Mouse (Mus musculus) spleen, postnatal 36 days (tissue): ENCODE measurements around the gene Lrsam1.

Experiments
- DNase-seq, 2 experiments: peaks; one replicate each; pipeline ENCODE4 v3.0.0; 2022; ENCODE audit warnings: low spot score in 2 of 2, mixed read lengths in 1 of 2

The Lrsam1 gene

DNA sequence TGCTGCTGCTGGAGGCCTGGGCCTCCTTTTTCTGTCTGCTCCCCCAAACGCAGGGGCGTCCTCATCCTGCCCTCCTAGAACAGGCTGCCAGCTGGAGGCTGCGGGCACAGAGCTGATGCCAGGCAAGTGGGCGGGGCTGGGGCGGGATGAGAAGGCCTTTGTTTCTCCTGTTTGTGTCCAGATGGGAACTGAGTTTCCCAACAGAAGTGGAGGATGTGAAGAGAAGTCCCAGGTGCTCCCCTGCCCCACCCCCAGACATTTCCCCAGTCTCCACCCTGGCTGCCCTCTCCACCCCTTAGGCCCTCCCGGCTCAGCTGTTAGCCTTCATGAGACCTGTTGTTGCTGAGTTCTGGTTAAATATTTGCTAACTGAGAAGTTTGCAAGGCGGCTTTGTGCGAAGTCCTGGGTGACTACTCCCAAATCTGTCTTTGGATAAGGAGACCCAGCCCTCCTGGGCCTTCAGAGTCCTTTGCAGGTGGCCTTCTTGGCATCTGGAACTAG lies 65.8 kb downstream of the Lrsam1 start:
- no peak for DNase-seq

DNA sequence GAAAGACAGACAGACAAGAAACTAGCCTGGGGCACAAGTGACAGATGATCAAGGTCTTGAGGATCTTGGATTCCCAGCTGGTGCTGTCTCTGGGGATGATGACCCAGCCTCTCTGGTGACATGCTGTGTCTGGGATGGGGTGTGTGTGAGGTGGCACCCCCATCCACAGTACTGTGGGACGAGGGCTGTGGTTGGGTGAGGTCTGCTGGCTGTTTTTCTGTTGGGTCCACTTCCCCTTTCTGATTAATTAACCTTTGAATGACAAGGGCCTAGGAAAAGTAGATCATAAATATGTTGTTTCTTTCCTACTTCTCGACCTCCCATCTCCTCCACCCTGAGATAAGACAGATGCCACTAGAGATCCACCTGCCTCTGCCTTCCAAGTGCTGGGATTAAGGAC lies 67.3 kb downstream of the Lrsam1 start:
- peak; percentile 57 to 61 for DNase-seq

DNA sequence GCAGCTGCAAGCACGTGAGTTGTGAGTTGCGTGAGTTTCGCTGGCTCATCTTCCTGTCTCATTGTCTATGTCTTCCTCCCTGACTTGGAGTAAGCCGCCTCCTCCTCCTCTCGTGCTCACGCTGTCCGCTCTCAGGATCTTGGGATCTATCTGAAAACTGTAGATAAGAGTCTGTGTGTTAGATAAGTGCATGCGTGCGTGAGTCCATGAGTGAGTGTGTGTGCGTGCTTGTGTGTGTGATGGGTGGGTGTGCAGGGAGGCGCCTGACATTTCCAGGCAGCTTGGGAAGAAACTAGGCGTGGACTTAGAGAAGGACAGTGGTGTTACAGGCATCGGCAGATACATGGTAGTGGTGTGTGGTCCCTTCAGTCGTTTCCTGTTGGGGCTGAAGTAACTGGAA lies 68.9 kb downstream of the Lrsam1 start:
- no peak for DNase-seq

DNA sequence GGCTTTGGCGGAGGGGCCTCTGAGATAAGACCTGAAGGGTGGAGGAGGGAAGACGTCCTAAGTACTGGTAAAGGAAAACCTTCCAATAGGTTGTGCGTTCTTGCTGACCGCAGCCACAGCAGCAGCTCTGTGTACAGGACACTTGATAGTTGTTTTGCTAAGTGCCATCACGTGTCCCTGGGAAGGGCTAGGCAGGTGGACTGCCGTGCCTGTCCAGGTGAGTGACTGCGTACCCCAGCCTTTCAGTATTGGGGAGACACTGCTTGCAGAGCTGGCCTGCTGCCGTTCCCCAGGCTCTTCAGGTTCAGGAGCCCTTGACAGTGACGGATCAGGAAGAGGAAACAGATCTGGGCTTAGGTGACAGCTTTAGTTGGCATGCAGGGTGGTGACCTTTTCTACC lies 70.1 kb downstream of the Lrsam1 start:
- no peak for DNase-seq

DNA sequence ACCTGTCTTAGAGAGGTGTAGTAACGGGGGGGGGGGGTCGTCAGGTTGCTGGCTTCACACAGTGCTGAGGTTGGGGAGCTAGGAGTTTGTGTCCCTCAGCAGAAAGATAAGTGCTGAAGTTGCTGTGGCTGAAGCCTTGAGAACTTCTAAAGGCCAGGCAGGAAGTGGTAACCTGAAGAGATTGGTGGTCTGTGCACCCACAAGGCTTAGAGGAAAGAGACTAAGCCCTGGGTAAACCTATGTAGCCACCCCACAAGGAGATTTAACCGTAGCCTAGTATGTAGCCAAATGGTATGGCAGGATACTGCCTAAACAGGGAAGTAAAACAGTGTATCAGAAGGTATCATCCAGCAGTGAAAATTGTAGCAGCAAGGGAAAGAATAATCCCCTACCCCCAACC lies 71.1 kb downstream of the Lrsam1 start:
- DNase-seq, result no peak

DNA sequence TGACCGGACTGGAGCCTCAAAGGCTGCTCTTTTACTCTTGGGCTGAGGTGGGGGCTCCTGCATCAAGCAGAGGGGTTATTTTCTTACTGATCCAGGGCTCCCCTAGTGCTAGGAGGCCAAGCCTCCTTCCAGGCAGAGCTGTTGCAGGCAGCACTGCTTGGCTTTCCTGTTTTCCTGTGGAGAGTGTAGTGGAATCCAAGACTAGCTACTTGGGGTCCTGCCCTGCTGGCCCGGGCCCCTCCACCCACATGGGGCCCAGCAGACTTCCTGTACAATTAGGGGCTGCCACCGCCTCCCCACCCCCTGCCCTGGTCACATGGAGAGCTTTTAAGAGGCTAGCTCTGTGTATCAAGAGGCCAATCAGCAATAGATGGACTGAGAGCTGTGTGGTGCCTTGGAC lies 72.9 kb downstream of the Lrsam1 start:
- DNase-seq, result no peak

DNA sequence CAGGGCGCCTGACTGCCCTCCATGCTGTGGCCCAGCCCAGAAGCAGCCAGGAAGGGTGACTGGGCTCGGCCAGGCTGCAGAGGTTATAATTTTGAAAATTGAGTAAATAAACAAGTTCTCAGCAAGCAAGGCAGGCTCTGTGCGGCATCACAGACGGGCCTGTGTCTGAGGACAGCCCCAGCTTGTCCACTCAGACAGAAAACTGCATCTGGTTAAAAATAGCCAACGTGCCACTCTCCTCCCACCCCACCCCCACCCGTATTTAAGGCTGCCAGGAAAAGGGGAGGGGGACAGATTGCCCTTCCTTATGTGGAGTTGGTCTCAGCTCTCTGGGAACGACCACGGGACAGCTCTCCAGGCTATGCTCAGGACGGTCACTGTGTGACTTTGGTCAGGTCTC lies 73.4 kb downstream of the Lrsam1 start:
- no peak for DNase-seq

DNA sequence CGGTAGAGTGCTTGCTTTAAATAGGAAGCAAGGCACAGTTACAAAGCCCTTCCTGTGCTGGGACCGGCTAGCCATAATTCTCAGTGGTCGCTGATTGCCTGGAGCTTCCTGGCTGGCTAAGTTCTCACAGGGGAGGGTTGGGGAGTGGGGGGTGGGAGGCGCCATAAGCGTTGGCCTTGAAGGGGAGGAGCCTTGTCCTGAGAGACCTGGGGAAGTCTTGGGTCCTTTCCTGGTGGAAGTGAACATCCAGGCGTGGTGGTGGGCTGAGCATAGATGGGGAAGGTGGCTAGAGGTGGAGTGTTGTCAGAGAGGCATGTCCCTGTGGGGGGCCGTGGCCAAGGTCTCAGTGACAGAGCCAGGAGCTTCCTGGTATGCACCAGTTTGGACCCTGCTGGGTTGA lies 76.7 kb downstream of the Lrsam1 start:
- no peak for DNase-seq

DNA sequence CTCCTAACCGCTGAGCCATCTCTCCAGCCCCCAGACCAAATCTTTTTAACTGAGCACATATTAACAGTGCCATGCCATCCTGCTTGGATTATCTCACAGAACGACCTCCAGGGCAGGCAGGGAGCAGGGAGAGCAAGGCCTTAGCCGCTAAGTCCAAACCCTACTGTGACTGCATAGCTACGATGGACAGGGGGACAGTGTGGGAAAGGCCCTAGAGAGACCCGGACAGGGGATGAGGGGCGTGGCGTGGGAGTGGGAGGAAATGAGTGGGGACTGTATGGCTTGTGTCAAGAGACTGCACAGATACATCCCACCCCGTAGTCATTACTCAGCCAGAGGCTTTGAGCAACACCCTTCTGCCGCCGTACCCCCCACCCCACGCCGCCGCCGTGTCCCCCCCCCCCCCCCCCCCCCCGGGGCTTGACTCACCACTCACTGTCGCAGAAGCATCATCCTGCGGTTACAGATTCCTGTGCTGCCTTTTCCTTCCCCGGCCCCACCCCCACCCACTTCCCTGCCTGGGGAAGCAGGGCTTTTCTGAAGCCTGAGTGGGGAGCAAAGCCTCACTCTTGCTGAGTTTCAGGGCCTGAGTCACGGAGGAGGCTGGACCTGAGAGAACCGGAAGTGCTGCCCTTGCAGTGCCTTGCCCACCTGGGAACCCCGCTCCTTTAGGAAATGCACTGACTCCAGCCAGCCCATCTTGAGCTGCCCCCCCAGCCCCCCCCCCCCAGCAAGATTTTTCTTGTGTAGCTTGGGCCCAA lies 79.0 kb downstream of the Lrsam1 start:
- DNase-seq, result no peak

DNA sequence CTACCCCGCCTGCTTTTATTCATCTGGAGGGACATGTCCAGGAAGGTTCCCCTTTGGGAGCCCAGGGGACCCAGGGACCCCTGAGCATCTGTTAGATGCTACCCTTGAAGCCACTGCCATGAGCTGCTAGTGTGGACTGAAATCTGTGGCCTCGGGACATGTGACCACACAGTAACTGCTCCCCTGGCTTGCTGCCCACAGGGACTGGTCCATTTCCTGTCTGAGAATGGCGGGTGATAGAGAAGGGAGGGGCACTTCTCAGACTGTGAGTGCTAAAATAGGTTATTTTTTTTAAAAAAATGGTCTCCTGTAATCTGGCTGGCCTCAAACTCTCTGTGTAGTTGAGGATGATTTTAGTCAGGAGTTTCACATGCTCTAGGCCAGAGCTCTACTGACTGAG lies 79.7 kb downstream of the Lrsam1 start:
- DNase-seq, result peak; percentile 57 to 65

DNA sequence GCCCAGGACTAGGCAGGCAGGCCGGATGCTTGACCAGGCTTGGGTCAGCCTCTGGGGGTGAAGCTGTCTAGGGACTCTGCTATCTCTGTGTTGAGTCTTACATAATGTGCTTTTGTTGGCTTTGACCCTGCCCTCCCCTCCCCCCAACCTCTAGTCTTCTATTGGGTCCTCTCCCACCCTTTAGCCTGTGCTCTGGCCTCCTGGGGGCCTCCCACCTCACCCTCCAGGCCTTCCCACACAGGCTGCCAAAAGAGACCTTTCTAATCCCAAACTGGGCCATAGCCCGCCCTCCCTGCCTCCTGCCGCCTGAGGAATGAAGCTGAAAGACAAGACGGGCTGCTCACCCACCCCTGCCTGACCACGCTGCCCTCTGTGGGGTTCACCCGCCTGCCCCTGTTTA lies 80.4 kb downstream of the Lrsam1 start:
- DNase-seq, result no peak

DNA sequence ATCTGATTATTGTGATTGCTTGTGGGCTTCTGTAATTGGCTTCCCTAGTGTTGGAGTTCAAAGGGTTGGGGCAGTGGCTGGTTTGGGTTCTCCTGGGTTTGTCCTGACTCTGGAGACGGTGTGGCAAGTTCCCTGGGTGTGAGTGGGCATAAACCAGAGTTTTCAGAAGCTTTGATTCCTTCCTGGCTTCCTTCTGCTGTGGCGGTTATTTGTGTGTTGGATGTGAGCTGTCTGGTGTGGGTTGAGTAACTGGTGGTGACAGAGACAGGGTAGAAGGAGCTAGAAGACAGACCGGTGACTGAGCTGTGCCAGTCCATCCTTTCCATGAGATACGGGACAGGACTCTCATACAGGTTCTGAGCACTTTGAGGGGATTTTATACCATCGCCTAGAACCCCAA lies 81.8 kb downstream of the Lrsam1 start:
- DNase-seq, result no peak

DNA sequence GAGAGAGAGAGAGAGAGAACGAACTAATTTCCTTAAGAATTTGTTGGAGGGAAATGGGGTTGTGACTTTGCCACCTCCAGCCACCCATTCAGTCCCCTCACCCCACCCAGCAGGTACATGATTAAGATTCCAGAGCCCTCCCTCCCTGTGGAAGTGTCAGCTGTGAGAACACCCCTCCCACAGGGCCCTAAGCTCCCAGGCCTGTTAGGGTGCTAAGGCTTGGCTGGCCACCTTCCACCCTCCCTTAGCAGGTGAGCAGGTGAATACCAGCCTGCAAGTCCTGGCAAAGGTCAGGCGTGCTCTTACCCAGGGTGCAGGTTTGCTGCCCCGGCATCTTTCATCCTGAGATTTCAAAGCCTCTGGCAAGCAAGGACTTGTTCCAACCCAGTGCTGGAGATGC lies 83.0 kb downstream of the Lrsam1 start:
- no peak for DNase-seq

DNA sequence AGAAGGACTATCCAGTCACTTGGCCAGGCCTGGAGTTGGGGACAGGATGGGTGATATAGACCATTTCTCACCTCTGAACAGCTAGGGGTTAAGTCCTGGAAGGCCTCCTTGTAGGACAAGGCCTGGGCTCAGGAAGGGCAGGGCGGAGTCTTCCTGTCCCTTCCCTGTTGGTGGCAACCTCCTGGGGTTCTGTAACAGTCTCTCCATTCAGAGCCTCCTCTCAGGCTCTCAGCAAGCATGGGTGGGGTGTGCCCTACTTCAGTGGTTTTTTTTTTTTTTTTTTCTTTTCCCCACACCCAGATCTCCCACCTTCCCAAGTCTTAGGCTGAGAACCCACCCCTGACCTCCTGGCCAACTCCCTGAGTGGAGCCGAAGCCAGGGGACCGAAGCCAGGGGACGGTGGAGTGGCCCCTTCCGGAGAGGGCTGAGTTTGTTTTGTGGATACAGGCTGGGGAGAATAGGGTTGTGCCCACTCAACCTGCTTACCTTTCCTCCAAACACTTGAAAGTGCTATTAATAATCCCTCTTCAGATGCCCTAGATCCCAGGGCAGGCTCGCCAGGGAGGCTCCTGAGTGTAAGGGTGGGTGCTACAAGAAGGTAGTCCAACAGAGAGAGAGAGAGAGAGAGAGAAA lies 83.5 kb downstream of the Lrsam1 start:
- no peak for DNase-seq

DNA sequence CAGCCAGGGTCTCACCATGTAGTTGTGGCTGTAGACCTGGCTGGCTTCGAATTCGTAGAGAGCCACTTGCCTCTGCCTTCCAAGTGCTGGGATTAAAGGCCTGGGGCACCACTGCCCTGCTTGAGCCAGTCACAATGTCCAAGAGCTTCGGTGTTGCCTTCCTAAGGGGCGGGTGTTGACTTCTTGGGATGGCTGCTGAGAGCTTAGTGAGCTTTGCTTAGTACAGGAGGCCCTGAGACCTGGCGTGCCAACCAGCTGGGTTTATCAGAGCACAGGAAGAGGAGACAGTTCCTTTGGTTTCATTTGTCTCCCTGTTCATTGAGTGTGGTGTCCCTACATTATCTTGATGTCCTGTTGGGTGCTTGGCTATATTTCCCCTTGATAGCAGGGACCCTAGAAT lies 84.1 kb downstream of the Lrsam1 start:
- DNase-seq, result no peak

DNA sequence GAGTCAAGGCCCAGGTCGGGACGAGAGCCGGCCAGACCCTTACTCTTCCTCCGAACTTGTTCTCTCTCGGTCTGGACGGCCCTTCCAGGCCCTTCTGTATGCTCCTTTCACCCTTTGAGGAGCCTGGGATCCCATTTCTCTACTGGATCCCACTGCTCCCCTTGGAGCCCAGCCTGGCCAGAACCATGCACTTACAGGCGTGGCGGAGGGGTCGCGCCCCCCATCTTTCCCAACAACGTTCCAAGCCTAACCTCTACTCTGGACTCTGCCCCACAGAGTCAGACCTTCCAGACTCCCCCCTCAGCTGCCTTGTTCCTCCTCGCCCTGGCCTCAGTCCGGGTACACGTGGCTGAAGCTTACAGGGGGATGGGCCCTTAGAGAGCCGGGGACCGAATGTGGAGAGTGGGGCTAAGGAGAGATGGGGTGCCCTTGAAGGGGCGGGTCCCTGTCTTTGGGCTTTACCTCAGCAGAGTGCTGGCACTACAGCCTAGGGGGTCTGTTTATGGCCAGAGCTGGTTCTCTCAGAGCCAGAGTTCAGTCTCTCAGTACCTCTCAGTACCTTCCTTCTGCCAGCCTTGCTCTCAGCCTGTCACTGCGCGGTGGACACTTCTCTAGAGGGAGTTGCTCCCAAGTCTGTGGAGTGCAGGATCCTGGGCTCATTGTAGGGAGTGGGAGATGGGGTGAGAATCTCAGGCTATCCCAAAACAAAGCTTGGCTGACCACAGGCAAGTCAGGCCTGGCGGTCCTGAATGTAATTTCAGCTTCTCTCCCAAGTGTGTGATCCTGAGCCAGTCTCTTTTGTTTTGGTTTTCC lies 84.7 kb downstream of the Lrsam1 start:
- no peak for DNase-seq

DNA sequence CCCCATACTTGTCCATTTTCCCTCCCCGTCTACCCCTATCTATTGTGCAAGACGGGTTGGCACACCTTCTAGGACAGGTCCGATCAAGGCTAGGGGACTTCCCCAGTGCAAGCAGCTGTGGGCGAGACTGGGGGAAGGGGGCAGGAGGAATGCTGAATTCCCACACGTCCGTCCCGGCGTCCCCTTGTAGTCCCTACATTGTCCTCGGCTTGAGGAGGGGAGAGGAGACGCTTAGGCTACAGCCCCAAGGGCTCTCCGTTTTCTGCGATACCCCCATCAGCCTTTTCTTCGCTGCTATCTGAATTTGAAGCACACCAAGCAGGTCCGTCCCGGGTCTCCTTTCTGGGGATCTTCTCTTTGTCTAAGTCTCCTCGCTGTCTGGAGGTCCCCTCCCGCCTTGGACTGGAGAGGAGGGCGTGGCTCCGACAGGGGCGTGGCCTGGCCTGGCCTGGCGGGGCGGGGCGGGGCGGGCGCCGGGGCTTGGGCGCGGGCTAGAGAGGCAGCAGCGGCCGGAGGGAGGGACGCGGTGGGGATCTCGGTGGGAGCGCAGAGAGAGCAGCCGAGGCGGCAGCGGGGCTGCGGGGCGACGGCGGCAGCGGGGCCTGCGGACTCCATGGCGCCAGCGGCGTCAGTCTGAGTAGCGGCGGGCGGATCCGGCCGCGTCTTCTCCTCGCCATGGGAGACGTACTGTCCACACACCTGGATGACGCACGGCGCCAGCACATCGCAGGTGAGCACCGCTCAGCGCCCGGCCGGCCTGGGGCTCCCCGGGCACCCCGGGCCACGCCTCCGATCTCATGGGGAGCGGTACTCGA lies 85.5 kb downstream of the Lrsam1 start, which contains the start of gene Fam129b:
Gene Fam129b, plus strand, starts transcription at position 440 of the 815 bp plus-strand sequence.
- peak; percentile 73 to 77 for DNase-seq
